Mouse (Mus musculus): ENCODE measurements around the gene Gsn. TPM values are rescaled to one million over a fixed set of nuclear protein-coding genes. Genes with fewer than 3 reads are reported as not detected.
A peak's percentile ranks its signal among the peaks of the same experiment; 100 is the strongest.

The Gsn gene
- polyA plus RNA-seq, 1 experiment from 2014 or later = 18.1 TPM

DNA sequence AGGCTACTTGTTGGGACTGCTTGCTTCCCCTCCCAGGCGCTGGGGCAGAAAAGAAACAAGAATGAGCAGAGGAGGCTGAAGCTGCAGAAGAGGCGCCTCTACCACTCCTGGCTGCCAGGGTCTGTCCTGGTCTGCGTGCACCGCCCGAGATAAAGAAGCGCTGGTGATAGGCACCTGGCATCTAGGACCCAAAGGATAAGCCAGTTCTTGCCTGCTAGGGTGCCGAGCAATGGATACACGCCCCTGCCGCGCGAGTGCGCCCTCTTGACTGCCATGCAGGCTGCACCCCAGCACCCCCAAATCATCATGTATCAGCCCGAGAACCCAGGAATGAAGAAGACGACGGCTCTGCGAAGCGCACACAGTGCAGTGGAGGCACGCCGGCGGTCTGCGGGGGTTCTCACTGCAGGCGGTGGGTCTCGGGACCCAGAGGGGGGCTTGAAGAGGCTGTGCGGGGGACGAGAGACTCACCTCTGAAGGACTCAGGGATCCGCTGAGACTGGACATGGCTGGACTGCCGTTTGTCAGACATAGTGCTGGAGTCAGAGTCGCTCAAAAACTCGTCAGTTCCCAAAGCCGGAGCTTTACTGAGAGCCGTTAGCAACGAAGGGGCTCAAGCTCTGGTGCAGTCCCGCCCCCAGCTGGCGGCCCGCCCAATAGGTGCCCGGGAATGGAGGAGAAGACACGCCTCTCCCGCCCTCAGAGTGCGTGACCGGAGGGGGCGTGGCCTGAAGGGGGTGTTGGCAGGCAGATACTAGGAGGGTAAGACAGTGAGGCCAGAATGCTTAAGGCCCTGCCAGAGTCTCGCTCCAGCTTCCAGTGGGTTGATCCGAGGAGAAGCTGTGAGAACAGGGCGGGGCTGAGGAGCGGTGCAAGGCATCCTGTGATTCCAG lies 80.5 kb downstream of the Gsn start, which contains the start of gene Stom:
Stom (minus strand) TSS at position 589 of the 893 bp plus-strand sequence.
- Histone ChIP-seq H3K27ac (replicated peaks) (peak within 1 kb of the TSS; percentile 57; the same call in 1 of the 2 replicates), H3K36me3 (no peaks in the 10 kb centered on the region), H3K4me2 (replicated peaks) (peak within 1 kb of the TSS; percentile 93), H3K9me3 (no peaks in the 10 kb centered on the region), H3K4me3 (peak within 1 kb of the TSS; percentile 66), H3K9ac (replicated peaks) (peak within 1 kb of the TSS; percentile 66), H3K27me3 (no peaks in the 10 kb centered on the region), H3K4me1 (peaks cover 18% of the 10 kb centered on the region)
- peak; percentile 98 for ATAC-seq (replicated peaks)
- under 1% methylated on average over 45 of the region's 45 CpGs for WGBS

DNA sequence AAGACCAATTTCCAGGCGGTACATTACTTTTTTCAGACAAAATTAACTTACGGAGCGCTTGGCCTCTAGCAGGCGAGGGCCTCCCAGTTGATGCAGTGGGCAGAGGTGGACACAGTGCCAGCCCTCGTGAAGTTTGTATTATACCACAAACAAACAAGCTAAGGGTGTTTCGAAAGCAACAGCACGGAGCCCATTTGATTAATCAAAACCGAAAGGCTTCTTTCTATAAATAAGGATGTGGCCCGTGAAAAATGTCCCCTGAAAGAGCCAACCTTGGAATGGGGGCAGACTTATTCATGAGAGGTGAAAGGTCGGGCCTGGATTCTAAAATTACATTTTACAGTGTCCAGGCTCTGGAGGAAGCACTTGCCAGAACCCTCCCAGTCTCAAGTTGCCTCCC lies 81.2 kb downstream of the Gsn start:
- no peaks in the 10 kb centered on the region for H3K9me3 ChIP-seq

DNA sequence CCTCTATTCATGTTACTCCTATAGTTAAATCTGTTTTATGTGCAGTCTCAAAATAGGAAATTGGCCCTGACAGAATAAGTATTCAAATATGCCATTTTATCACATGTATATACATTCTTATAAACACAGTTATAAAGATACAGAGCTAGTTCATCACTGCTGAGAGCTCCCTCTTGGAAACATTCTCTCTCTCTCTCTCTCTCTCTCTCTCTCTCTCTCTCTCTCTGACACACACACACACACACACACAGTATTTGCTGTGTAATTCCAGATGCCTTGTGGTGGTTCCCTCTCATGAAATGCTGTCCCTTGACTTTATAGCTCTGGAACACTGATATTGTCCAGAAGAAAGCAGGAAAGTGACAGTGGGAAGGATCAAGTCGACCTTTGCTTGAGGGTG lies 81.9 kb downstream of the Gsn start:
- H3K4me2 ChIP-seq (replicated peaks) = no peak overlapping the region
- no peaks in the 10 kb centered on the region for H3K36me3 ChIP-seq
- WGBS = 80% methylated on average over 1 of the region's 1 CpGs
- no peak overlapping the region for H3K9ac ChIP-seq (replicated peaks)
- H3K27ac ChIP-seq (replicated peaks) = no peak overlapping the region
- H3K4me1 ChIP-seq = peaks cover 18% of the 10 kb centered on the region
- no peaks in the 10 kb centered on the region for H3K27me3 ChIP-seq
- H3K9me3 ChIP-seq = no peaks in the 10 kb centered on the region
- H3K4me3 ChIP-seq = no peak overlapping the region
- no peak for ATAC-seq (replicated peaks)

More for the DNA sequence above, 81.2 kb downstream of the Gsn start:
- Histone ChIP-seq H3K4me3 (peak overlapping the region; percentile 66), H3K36me3 (no peaks in the 10 kb centered on the region), H3K27me3 (no peaks in the 10 kb centered on the region), H3K9ac (replicated peaks) (peak overlapping the region; percentile 66), H3K27ac (replicated peaks) (peak overlapping the region; percentile 57; the same call in 1 of the 2 replicates), H3K4me2 (replicated peaks) (peak overlapping the region; percentile 93), H3K4me1 (peaks cover 18% of the 10 kb centered on the region)
- peak; percentile 10; the same call in 1 of the 2 replicates for ATAC-seq (replicated peaks)
- 49% methylated on average over 10 of the region's 10 CpGs for WGBS

DNA sequence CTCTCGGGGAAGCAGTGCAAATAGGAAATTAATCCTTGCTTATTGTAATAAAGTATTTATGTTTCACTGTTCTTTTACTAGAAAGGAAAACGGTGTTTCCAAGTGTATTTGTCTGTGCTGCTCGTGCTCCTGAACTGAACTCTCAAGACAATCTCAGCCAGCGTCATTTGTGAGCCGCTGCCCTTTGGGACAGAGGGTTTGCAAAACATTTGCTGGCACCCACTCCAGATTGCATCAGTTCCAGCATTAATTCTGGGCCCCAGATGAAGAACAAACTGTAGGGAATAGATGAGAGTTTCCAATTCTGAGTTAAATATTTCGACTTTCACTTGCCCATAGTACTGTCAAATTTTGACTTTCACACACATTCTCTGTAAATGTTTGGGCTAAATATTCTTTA lies 82.5 kb downstream of the Gsn start:
- Histone ChIP-seq H3K4me1 (peaks cover 18% of the 10 kb centered on the region), H3K27me3 (no peaks in the 10 kb centered on the region), H3K36me3 (no peaks in the 10 kb centered on the region), H3K9ac (replicated peaks) (no peak overlapping the region), H3K4me3 (no peak overlapping the region), H3K4me2 (replicated peaks) (no peak overlapping the region), H3K9me3 (no peaks in the 10 kb centered on the region), H3K27ac (replicated peaks) (no peak overlapping the region)
- no peak for ATAC-seq (replicated peaks)
- WGBS = 83% methylated on average over 6 of the region's 6 CpGs

DNA sequence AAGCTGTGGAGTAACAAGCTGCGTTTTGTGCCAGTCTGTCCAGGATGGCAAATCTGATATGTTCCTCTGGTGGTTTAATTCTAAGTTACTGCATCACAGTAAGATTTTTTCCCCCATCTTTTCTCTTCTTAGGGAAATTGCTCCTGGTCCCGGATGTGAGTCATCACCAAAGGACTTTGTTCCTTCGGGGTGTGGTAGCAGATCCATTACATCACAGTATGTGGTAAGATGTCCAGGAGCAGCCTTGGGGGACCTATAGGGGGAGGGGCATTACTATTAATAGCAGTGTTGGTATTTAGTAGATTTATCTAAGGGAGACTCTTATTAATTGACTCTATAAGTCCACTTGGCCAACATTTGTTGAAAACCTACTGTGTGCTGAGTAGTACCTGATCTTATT lies 86.4 kb downstream of the Gsn start:
- no peak for ATAC-seq (replicated peaks)
- WGBS = 83% methylated on average over 3 of the region's 3 CpGs
- no peaks in the 10 kb centered on the region for H3K36me3 ChIP-seq
- H3K27me3 ChIP-seq = no peaks in the 10 kb centered on the region
- peaks cover under 1% of the 10 kb centered on the region; the same call in 1 of the 2 replicates for H3K4me1 ChIP-seq
- H3K9ac ChIP-seq (replicated peaks) = no peak overlapping the region
- H3K4me3 ChIP-seq = no peak overlapping the region
- H3K27ac ChIP-seq (replicated peaks) = no peak overlapping the region
- no peak overlapping the region for H3K4me2 ChIP-seq (replicated peaks)
- no peaks in the 10 kb centered on the region for H3K9me3 ChIP-seq

DNA sequence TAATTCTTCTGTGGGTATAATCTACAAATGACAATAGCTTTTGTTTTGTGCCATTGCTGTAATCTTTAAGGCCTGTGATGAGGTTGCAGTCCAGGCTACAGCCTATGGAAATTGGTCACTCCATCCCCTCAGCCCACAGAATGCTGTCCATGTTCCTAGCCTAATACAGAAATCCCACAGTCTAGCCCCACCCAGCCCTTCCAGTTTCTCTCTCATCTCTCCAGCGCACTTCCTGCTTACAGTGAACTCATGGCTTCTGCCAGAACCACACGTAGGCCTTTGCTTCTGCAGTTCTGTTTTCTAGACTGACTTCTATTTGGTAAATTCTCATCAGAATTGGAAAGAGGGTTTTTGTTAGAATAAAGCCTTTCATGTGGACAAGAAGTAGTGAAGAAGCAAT lies 89.8 kb downstream of the Gsn start:
- no peaks in the 10 kb centered on the region for H3K27me3 ChIP-seq
- no peak for ATAC-seq (replicated peaks)
- H3K27ac ChIP-seq (replicated peaks) = no peak overlapping the region
- 83% methylated on average over 2 of the region's 2 CpGs for WGBS
- no peak overlapping the region for H3K4me3 ChIP-seq
- H3K36me3 ChIP-seq = no peaks in the 10 kb centered on the region
- no peak overlapping the region for H3K4me2 ChIP-seq (replicated peaks)
- no peak overlapping the region for H3K9ac ChIP-seq (replicated peaks)
- no peaks in the 10 kb centered on the region for H3K9me3 ChIP-seq
- H3K4me1 ChIP-seq = no peaks in the 10 kb centered on the region

DNA sequence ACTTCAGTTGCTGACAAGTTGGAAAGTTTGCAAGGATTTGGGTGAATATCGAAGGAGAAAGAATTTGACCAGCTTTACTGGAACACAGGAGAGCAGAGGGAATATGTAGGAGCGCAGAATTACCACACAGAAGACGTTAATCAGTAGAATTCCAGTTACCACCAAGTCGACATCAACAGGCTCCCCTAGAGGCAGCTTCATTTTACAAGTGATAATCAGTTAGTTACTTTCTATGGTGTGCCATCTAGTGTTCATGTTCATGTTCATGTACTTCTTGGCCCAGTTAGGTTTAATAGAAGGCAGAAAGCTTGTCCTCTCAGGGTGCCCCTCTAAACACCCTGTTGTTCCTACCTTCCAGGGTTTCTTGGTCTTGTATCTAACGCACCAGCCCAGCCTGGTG lies 93.0 kb downstream of the Gsn start:
- no peaks in the 10 kb centered on the region for H3K36me3 ChIP-seq
- no peak overlapping the region for H3K4me3 ChIP-seq
- H3K4me1 ChIP-seq = no peaks in the 10 kb centered on the region
- WGBS = 60% methylated on average over 5 of the region's 5 CpGs
- H3K4me2 ChIP-seq (replicated peaks) = no peak overlapping the region
- H3K9me3 ChIP-seq = no peaks in the 10 kb centered on the region
- no peak overlapping the region for H3K27ac ChIP-seq (replicated peaks)
- no peaks in the 10 kb centered on the region for H3K27me3 ChIP-seq
- no peak overlapping the region for H3K9ac ChIP-seq (replicated peaks)
- ATAC-seq (replicated peaks) = no peak

Other genes starting within 250 kb of the Gsn start
- gene Hc, start 194.9 kb upstream of the Gsn start, polyA plus RNA-seq (2015; fragmentation: Nextera tagmentation; extraction: Ambion mirVana) = 0.46 and 0.73 TPM in 2 replicates
- gene AI182371, start 154.8 kb upstream of the Gsn start, polyA plus RNA-seq (2015; fragmentation: Nextera tagmentation; extraction: Ambion mirVana) = 0.32 and 0.39 TPM in 2 replicates
- gene Cntrl, start 146.9 kb upstream of the Gsn start, polyA plus RNA-seq (2015; fragmentation: Nextera tagmentation; extraction: Ambion mirVana) = 15.5 and 17.9 TPM in 2 replicates
- 445 and 460 TPM in 2 replicates for gene Rab14, start 55.3 kb upstream of the Gsn start, polyA plus RNA-seq (2015; fragmentation: Nextera tagmentation; extraction: Ambion mirVana)
- 9.9 and 10.9 TPM in 2 replicates for gene Stom, start 80.6 kb downstream of the Gsn start, polyA plus RNA-seq (2015; fragmentation: Nextera tagmentation; extraction: Ambion mirVana)
- gene 4930568D16Rik, start 111.3 kb downstream of the Gsn start, polyA plus RNA-seq (2015; fragmentation: Nextera tagmentation; extraction: Ambion mirVana) = not detected in 2 replicates
- not detected in 2 replicates for gene 4930402F06Rik, start 140.8 kb downstream of the Gsn start, polyA plus RNA-seq (2015; fragmentation: Nextera tagmentation; extraction: Ambion mirVana)
- 4.8 and 5.8 TPM in 2 replicates for gene Ggta1, start 206.9 kb downstream of the Gsn start, polyA plus RNA-seq (2015; fragmentation: Nextera tagmentation; extraction: Ambion mirVana)